Mouse (Mus musculus) C2C12 (cell line): ENCODE data around the gene Prss57.

Experiments
- CEBPB ChIP-seq: IDR thresholded peaks from one replicate; pipeline ENCODE4 v1.6.1; 2011; ENCODE audit warnings: low read depth, mild to moderate bottlenecking, control low read depth, moderate library complexity
- CTCF ChIP-seq: IDR thresholded peaks from one replicate; pipeline ENCODE4 v1.5.1; 2011; ENCODE audit not compliant: control insufficient read depth, insufficient read depth, insufficient read length
- FOSL1 ChIP-seq: IDR thresholded peaks from one replicate; pipeline ENCODE4 v1.8.0; 2011; ENCODE audit warnings: mild to moderate bottlenecking, low read length; ENCODE audit not compliant: poor library complexity, insufficient read depth, severe bottlenecking
- MAX ChIP-seq: IDR thresholded peaks from one replicate; pipeline ENCODE4 v1.6.1; 2011; ENCODE audit warnings: mild to moderate bottlenecking, control low read depth
- MYOD1 ChIP-seq: IDR thresholded peaks from one replicate; pipeline ENCODE4 v1.6.1; 2011; ENCODE audit warnings: low read depth; ENCODE audit not compliant: control insufficient read depth, insufficient read length
- MYOG ChIP-seq: IDR thresholded peaks from one replicate; pipeline ENCODE4 v1.6.1; 2011; ENCODE audit not compliant: control insufficient read depth, insufficient read length; ENCODE audit errors: extremely low read depth
- USF1 ChIP-seq: IDR thresholded peaks from one replicate; pipeline ENCODE4 v1.6.1; 2011; ENCODE audit warnings: low read depth, mild to moderate bottlenecking, control low read depth, moderate library complexity

- TF ChIP-seq CTCF (no peak), CEBPB (no peak), MAX (no peak), MYOG (no peak), FOSL1 (no peak), MYOD1 (no peak), USF1 (no peak)
These were observed 54.1 kb downstream of the Prss57 start for GRCm38 (mm10) chr10:79736706-79737105.
